Mouse (Mus musculus): Measurements from ENCODE around the gene Gm5244. TPM values are rescaled to one million over a fixed set of nuclear protein-coding genes. Genes with fewer than 3 reads are reported as not detected.

Gm5244 gene
- polyA plus RNA-seq, 1 experiment from 2014 or later = not detected

DNA sequence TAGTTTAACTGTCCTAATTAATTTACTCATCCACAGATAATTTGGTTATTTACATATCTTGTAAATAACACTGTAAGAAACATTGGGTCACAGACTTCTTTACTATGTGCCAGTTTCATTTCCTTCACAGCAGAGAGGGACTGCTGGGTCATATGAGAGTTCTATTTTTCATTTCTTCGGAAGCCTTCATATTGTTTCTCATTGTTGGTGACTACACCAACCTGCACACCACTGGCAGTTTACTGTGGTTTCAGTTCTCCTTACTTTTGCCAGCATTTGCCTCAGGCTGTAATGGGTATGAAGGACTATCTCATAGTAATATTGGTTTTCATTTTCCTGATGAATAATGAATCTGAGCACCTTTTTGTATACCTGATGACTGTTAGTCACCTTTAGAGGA is 28.0 kb upstream of the Gm5244 start:
- WGBS = 85% methylated on average over 1 of the region's 1 CpGs
- Histone ChIP-seq H3K36me3 (no peaks in the 10 kb centered on the region), H3K4me3 (replicated peaks) (no peak overlapping the region), H3K9me3 (no peaks in the 10 kb centered on the region), H3K9ac (replicated peaks) (no peak overlapping the region), H3K27me3 (no peaks in the 10 kb centered on the region), H3K4me2 (no peak overlapping the region), H3K27ac (no peak overlapping the region), H3K4me1 (replicated peaks) (no peaks in the 10 kb centered on the region)
- ATAC-seq (ENCODE audit: insufficient number of reproducible peaks, insufficient read depth, low FRiP score, low TSS enrichment, low read depth) = no peak

DNA sequence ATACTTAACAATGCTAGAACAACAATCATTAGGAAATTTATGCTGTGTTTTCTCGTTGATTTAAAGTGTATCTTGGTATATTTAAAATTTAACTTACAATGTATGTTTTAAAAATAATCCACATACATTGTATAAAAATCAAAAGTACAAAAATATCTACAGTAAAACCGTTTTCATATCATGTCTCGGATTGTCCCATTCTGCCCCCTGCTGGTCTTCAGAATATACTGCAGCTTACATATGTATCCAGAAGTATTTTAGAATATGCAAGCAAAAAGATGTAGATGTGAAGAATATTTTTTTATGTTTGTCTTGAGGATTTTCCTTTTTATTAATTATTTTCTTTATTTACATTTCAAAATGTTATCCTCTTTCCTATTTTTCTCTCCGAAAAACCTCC is 26.1 kb upstream of the Gm5244 start:
- no peaks in the 10 kb centered on the region for H3K36me3 ChIP-seq
- H3K4me3 ChIP-seq (replicated peaks) = no peak overlapping the region
- no peaks in the 10 kb centered on the region for H3K4me1 ChIP-seq (replicated peaks)
- H3K9me3 ChIP-seq = no peaks in the 10 kb centered on the region
- H3K27me3 ChIP-seq = no peaks in the 10 kb centered on the region
- no peak overlapping the region for H3K9ac ChIP-seq (replicated peaks)
- no peak for ATAC-seq (ENCODE audit: insufficient number of reproducible peaks, insufficient read depth, low FRiP score, low TSS enrichment, low read depth)
- H3K27ac ChIP-seq = no peak overlapping the region
- 42% methylated on average over 4 of the region's 4 CpGs for WGBS
- no peak overlapping the region for H3K4me2 ChIP-seq

DNA sequence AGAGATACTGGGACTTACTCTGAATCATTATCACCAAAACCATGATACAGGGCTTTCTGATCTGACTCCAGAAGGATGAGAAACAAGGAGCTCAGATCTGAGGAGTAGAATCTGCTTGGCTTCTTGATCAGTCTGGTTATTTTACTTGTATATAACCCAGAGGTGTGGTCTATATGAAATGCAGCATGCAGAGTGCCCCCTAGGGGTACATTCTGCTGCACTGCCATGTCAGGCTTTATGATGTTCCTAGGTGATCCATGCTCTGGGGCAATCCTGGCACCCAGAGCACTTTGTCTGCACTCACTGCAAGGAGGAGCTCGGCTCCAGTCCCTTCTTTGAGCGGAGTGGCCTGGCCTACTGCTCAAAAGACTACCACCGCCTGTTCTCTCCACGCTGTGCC is 21.9 kb upstream of the Gm5244 start:
- no peaks in the 10 kb centered on the region for H3K27me3 ChIP-seq
- no peak overlapping the region for H3K27ac ChIP-seq
- no peaks in the 10 kb centered on the region for H3K36me3 ChIP-seq
- no peak for ATAC-seq (ENCODE audit: insufficient number of reproducible peaks, insufficient read depth, low FRiP score, low TSS enrichment, low read depth)
- no peak overlapping the region for H3K9ac ChIP-seq (replicated peaks)
- H3K4me1 ChIP-seq (replicated peaks) = no peaks in the 10 kb centered on the region
- 82% methylated on average over 4 of the region's 4 CpGs for whole genome bisulfite sequencing
- no peak overlapping the region for H3K4me2 ChIP-seq
- H3K9me3 ChIP-seq = no peaks in the 10 kb centered on the region
- H3K4me3 ChIP-seq (replicated peaks) = no peak overlapping the region

DNA sequence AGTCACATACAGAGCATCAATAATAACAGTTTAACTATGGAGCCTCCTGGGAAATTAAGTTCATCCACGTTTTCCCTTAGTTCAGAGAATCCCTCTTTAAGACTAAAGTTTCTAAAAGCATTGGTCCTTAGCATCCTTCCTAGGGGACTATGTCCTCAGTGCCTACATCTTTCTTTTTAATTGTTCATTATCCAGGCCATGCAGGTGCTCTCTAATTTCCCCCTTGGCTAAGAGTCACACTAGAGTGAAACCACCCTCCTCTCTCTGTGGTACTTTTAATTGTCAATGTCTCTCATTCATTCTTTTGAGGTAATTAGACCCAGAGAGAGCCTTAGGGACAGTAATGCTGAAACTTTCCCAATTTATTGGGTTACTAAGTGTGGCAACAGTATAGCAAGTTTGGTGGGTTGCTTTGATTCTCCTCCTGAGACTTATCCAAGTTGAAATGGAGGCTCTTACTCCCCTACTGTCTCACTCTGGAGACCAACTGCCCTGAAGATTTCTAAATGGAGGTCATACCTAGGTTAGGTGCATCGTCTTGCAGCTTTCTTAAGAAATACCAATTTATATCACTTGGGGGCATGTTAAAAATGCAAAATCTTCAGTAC is 15.6 kb upstream of the Gm5244 start:
- no peaks in the 10 kb centered on the region for H3K9me3 ChIP-seq
- no peak for ATAC-seq (ENCODE audit: insufficient number of reproducible peaks, insufficient read depth, low FRiP score, low TSS enrichment, low read depth)
- H3K4me2 ChIP-seq = no peak overlapping the region
- no peak overlapping the region for H3K9ac ChIP-seq (replicated peaks)
- H3K36me3 ChIP-seq = no peaks in the 10 kb centered on the region
- H3K4me3 ChIP-seq (replicated peaks) = no peak overlapping the region
- no peaks in the 10 kb centered on the region for H3K4me1 ChIP-seq (replicated peaks)
- WGBS = 61% methylated on average over 2 of the region's 2 CpGs
- H3K27ac ChIP-seq = no peak overlapping the region
- no peaks in the 10 kb centered on the region for H3K27me3 ChIP-seq

DNA sequence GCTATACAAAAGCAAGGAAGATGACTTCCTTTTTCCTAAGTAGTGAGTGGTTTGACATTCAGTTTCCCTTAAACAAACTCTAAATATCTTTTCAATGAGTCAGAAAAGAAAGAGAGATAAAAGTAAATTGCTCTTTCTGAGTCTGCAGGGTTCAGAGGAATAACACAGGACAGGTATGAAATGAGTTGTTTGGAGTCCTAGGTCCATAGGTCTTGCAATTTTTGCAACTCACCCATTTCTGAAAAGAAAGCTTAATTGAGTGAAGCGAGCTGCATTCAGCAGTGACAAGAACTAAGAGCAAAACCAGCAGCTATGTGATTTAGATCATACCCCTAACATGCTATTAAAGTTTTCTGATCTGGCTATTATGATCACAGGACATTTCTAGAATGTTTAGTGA is 14.9 kb upstream of the Gm5244 start:
- Histone ChIP-seq H3K9me3 (no peaks in the 10 kb centered on the region), H3K4me3 (replicated peaks) (no peak overlapping the region), H3K9ac (replicated peaks) (no peak overlapping the region), H3K27me3 (no peaks in the 10 kb centered on the region), H3K27ac (no peak overlapping the region), H3K4me1 (replicated peaks) (no peaks in the 10 kb centered on the region), H3K36me3 (no peaks in the 10 kb centered on the region), H3K4me2 (no peak overlapping the region)
- 85% methylated on average over 1 of the region's 1 CpGs for WGBS
- no peak for ATAC-seq (ENCODE audit: insufficient number of reproducible peaks, insufficient read depth, low FRiP score, low TSS enrichment, low read depth)

DNA sequence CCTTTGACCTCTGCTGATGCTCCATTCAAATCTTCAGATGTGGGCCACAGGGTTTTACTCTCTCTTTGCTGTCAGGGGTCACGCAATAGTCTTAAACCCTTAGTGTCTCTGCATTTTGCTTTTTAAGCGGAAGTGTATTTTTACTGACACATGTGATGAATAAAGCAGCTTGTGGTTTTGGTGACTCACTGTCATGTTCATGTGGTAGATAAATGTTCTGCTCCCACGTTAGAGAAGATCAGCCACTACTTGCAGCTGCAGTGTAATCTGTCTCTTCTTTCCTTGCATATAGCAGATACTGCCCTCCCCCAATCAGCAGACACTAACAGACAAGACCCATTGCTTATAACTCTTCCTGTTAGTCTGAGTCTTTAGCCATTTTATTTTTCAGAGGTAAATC is 12.9 kb upstream of the Gm5244 start:
- no peak for ATAC-seq (ENCODE audit: insufficient number of reproducible peaks, insufficient read depth, low FRiP score, low TSS enrichment, low read depth)
- WGBS = 87% methylated on average over 3 of the region's 3 CpGs

DNA sequence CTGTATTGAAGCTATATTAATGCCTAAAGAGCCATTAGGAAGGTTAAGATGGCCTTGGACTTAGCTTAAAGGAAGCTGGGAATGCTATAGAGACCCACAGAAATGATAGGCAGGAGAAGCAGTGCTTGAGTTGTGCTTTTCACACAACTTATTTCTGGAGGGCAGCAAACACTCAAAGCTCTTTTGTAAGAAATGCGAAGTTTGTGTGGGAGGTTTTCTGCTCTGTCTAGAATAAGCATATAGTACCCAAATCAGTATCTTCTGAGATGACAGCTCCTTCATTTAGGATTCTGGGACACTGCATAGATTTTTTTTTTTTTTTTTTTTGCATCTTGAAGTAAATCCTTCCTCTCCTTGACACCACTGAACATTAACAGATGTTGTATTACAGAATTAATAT is 8.0 kb upstream of the Gm5244 start:
- Histone ChIP-seq H3K36me3 (no peaks in the 10 kb centered on the region), H3K9ac (replicated peaks) (no peak overlapping the region), H3K4me3 (replicated peaks) (no peak overlapping the region), H3K4me1 (replicated peaks) (no peaks in the 10 kb centered on the region), H3K4me2 (no peak overlapping the region), H3K27me3 (no peaks in the 10 kb centered on the region), H3K27ac (no peak overlapping the region), H3K9me3 (no peaks in the 10 kb centered on the region)
- WGBS = 83% methylated on average over 1 of the region's 1 CpGs
- ATAC-seq (ENCODE audit: insufficient number of reproducible peaks, insufficient read depth, low FRiP score, low TSS enrichment, low read depth) = no peak

More for the DNA sequence above, 12.9 kb upstream of the Gm5244 start:
- Histone ChIP-seq H3K27me3 (no peaks in the 10 kb centered on the region), H3K9ac (replicated peaks) (no peak overlapping the region), H3K36me3 (no peaks in the 10 kb centered on the region), H3K4me1 (replicated peaks) (no peaks in the 10 kb centered on the region), H3K27ac (no peak overlapping the region), H3K4me3 (replicated peaks) (no peak overlapping the region), H3K9me3 (no peaks in the 10 kb centered on the region), H3K4me2 (no peak overlapping the region)

DNA sequence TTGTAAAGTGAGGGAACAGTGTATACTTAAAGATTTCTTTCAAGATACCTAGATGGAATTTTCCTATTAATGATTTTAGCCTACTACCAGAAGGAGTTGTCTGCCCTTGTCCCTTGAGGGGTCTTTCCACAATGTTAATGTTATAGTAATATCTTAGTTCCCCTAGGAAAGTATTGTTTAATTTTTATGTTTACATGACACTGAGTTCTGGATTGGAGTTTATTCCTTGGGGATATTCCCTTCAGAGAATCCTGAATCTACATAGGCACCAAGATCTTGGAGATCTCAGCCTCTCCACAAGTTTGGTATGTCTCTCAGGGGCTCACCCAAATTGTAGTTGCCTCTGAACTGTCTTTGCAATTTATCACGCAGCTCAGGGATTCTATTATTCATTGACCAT is 10.5 kb downstream of the Gm5244 start, which contains the start of gene Olfr1444:
Olfr1444 (plus strand) TSS at position 301 of the 400 bp plus-strand sequence.
- no peak within 1 kb of the TSS for H3K4me3 ChIP-seq (replicated peaks)
- H3K27ac ChIP-seq = no peak within 1 kb of the TSS
- H3K36me3 ChIP-seq = no peaks in the 10 kb centered on the region
- no peak for ATAC-seq (ENCODE audit: insufficient number of reproducible peaks, insufficient read depth, low FRiP score, low TSS enrichment, low read depth)
- no peak within 1 kb of the TSS for H3K4me2 ChIP-seq
- WGBS = 54% methylated on average over 1 of the region's 1 CpGs
- no peaks in the 10 kb centered on the region for H3K27me3 ChIP-seq
- H3K4me1 ChIP-seq (replicated peaks) = no peaks in the 10 kb centered on the region
- H3K9me3 ChIP-seq = no peaks in the 10 kb centered on the region
- H3K9ac ChIP-seq (replicated peaks) = no peak within 1 kb of the TSS

DNA sequence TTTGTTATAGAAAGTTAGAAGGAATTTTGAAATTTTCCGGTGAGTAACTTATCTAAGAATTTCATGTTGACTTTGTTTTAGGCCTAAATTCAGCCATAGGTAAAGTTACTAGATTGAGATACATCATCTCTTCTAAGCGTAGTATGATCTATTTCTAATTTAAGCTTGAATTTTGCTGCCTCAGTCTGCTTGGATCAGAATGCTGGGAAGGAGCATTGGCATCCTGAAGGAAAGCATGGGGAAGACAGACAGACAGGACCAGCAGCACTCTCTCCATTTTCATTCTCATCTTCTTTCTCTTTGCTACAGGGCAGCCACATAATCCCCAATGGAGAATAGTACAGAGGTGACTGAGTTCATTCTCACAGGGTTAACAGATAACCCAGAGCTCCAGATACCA is 37.1 kb downstream of the Gm5244 start, which contains the start of gene Olfr1445:
Olfr1445 (plus strand) TSS at position 301 of the 400 bp plus-strand sequence.
- no peak within 1 kb of the TSS for H3K4me3 ChIP-seq (replicated peaks)
- no peaks in the 10 kb centered on the region for H3K27me3 ChIP-seq
- ATAC-seq (ENCODE audit: insufficient number of reproducible peaks, insufficient read depth, low FRiP score, low TSS enrichment, low read depth) = no peak

DNA sequence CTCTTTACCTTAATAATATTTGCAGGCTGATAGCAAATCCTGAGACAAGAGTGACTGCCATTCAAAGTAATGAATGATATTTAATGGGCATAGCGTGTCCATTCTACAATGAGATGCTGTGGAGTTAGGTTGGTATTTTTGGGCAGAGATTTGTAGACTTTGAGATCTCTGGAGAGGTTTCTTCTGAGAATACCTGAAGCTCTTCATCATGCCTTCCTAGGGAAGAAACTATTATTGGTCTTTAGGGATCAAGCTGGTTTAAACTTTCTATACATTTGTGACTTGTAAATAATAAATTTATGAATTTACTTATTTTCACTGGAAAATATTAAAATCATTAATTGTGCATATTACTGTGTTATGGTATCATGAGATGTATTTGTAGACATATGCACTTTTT is 46.9 kb downstream of the Gm5244 start, which contains the start of gene Olfr1446:
Olfr1446 (minus strand) TSS at position 101 of the 400 bp plus-strand sequence.
- Histone ChIP-seq H3K4me2 (no peak within 1 kb of the TSS), H3K9me3 (no peaks in the 10 kb centered on the region), H3K9ac (replicated peaks) (no peak within 1 kb of the TSS), H3K27ac (no peak within 1 kb of the TSS), H3K27me3 (no peaks in the 10 kb centered on the region), H3K4me1 (replicated peaks) (no peaks in the 10 kb centered on the region), H3K36me3 (no peaks in the 10 kb centered on the region), H3K4me3 (replicated peaks) (no peak within 1 kb of the TSS)
- WGBS = 88% methylated on average over 1 of the region's 1 CpGs
- no peak for ATAC-seq (ENCODE audit: insufficient number of reproducible peaks, insufficient read depth, low FRiP score, low TSS enrichment, low read depth)

More for the DNA sequence above, 37.1 kb downstream of the Gm5244 start, which contains the start of gene Olfr1445:
- Histone ChIP-seq H3K27ac (no peak within 1 kb of the TSS), H3K9me3 (no peaks in the 10 kb centered on the region), H3K4me2 (no peak within 1 kb of the TSS), H3K9ac (replicated peaks) (no peak within 1 kb of the TSS), H3K4me1 (replicated peaks) (no peaks in the 10 kb centered on the region), H3K36me3 (no peaks in the 10 kb centered on the region)
- WGBS = 90% methylated on average over 2 of the region's 2 CpGs

Data from limb, embryonic 12.5 days (tissue).